Comparison of ENCODE assay signal across 8 mouse cellular contexts in genomic region chr5:34370022-34370823, GRCm38 (mm10). TPM values are rescaled to one million over a fixed set of nuclear protein-coding genes. Genes with fewer than 3 reads are reported as not detected.
A peak's percentile ranks its signal among the peaks of the same experiment; 100 is the strongest.
DNase-seq lines count a peak whose midpoint lies in the region; ATAC-seq and TF ChIP-seq lines count a peak whose summit lies in the region.

No protein-coding gene starts in this region.

- H3K36me3 ChIP-seq in CH12.LX (replicated peaks in 1 of 2; ENCODE audit: control insufficient read depth in 1 of 2, insufficient read depth in 1 of 2, low read length in 1 of 2), result peaks cover 0 to 13% of the 10 kb centered on the region in 2 experiments
- no peaks in the 10 kb centered on the region for H3K36me3 ChIP-seq in heart, embryonic 15.5 days

- ATAC-seq in erythroid progenitor cell, adult 5-6 weeks (replicated peaks; ENCODE audit: low FRiP score, poor library complexity, severe bottlenecking), result peak; percentile 49
- 0 out of 2 replicates have a peak, but pooled peaks have one; percentile 4 for ATAC-seq in heart, embryonic 15.5 days (replicated peaks; ENCODE audit: insufficient number of reproducible peaks, insufficient read depth, low FRiP score, low read depth)

- H3K9me3 ChIP-seq in CH12.LX (replicated peaks; ENCODE audit: low read length), result no peaks in the 10 kb centered on the region
- H3K9me3 ChIP-seq in heart, embryonic 15.5 days (replicated peaks), result no peaks in the 10 kb centered on the region

- 12% methylated on average over 108 of the region's 114 CpGs for WGBS in bone marrow, adult 2 months
- under 1% methylated on average over 73 of the region's 114 CpGs for WGBS in heart, embryonic 15.5 days

- H3K79me2 ChIP-seq in CH12.LX (replicated peaks; ENCODE audit: control insufficient read depth, extremely low read depth, insufficient read depth, poor library complexity, severe bottlenecking), result peaks cover 35% of the 10 kb centered on the region

- TF ChIP-seq CTCF in CH12.LX (conservative IDR thresholded peaks at IDR 0.05 in 1 of 2, IDR thresholded peaks at IDR 0.05 in 1 of 2; ENCODE audit: low read depth in 2 of 2, low read length in 2 of 2), result no peak
- TF ChIP-seq CTCF in bone marrow, adult 2 months (IDR thresholded peaks at IDR 0.05; ENCODE audit: control insufficient read depth, insufficient read depth, low read length), result no peak

- peak overlapping the region; percentile 68 to 79 (median 78) for H3K4me3 ChIP-seq in CH12.LX (replicated peaks in 1 of 3; ENCODE audit: low read depth in 2 of 3, low read length in 2 of 3, poor library complexity in 1 of 3)
- H3K4me3 ChIP-seq in bone marrow, adult 2 months (replicated peaks; ENCODE audit: control insufficient read depth, low read depth, low read length), result peak overlapping the region; percentile 71
- peak overlapping the region; percentile 94 for H3K4me3 ChIP-seq in heart, embryonic 15.5 days

- TF ChIP-seq RAD21 in CH12.LX (IDR thresholded peaks at IDR 0.05; ENCODE audit: low read depth, low read length), result no peak

- H3K9ac ChIP-seq in CH12.LX (ENCODE audit: insufficient read depth, low read depth), result peak overlapping the region; percentile 93
- peak overlapping the region; percentile 94 for H3K9ac ChIP-seq in heart, embryonic 15.5 days

- H3K4me1 ChIP-seq in CH12.LX (ENCODE audit: control insufficient read depth in 1 of 2, insufficient read depth in 2 of 2), result peaks cover 2 to 24% of the 10 kb centered on the region in 2 experiments; a peak in 3 of 4 replicates
- no peaks in the 10 kb centered on the region for H3K4me1 ChIP-seq in bone marrow, adult 2 months (ENCODE audit: control insufficient read depth, insufficient read depth, low read length)
- H3K4me1 ChIP-seq in heart, embryonic 15.5 days (replicated peaks), result peaks cover 19% of the 10 kb centered on the region

- DNase-seq in CH12.LX (ENCODE audit: extremely low read depth), result no peak
- peak; percentile 44 to 62 for DNase-seq in kidney, postnatal 4 days
- peak; percentile 21 to 24 for DNase-seq in lung, adult 18-20 months
- DNase-seq in retina, embryonic 14.5 days (ENCODE audit: low spot score), result peak; percentile 46
- peak; percentile 70 for DNase-seq in thymus, postnatal 4 days

- in situ Hi-C loops in CH12.LX (cut with MboI; ENCODE audit: low pct_ligation_motif_present, low pct_unique_long_range_greater_than_20kb, low sequenced_read_pairs), result no loop called here

- H3K4me2 ChIP-seq in CH12.LX (ENCODE audit: insufficient read depth, low read depth, poor library complexity, severe bottlenecking), result peak overlapping the region; percentile 96
- H3K4me2 ChIP-seq in heart, embryonic 15.5 days, result peak overlapping the region; percentile 69

- no peak for TF ChIP-seq POLR2A in CH12.LX (IDR thresholded peaks at IDR 0.05; ENCODE audit: low read depth, low read length)
- TF ChIP-seq POLR2A in bone marrow, adult 2 months (IDR thresholded peaks at IDR 0.05; ENCODE audit: borderline replicate concordance, control insufficient read depth, low read depth, low read length), result peak; percentile 5; the same call in 1 of the 2 replicates

- no peak for TF ChIP-seq EP300 in CH12.LX (IDR thresholded peaks at IDR 0.05; ENCODE audit: low read length)

- no peaks in the 10 kb centered on the region for H3K27me3 ChIP-seq in CH12.LX (replicated peaks)
- no peaks in the 10 kb centered on the region for H3K27me3 ChIP-seq in heart, embryonic 15.5 days

- no peak overlapping the region for H3K27ac ChIP-seq in CH12.LX (ENCODE audit: insufficient read depth, low read depth)
- peak overlapping the region; percentile 63; the same call in 1 of the 2 replicates for H3K27ac ChIP-seq in bone marrow, adult 2 months (ENCODE audit: control insufficient read depth, insufficient read depth, low read depth, low read length, poor library complexity)
- H3K27ac ChIP-seq in heart, embryonic 15.5 days, result peak overlapping the region; percentile 77

- dilution Hi-C loops in CH12.LX (cut with MboI; ENCODE audit: extremely low pct_ligation_motif_present, extremely low pct_unique_long_range_greater_than_20kb, low sequenced_read_pairs), result no loop called here

TF ChIP-seq in CH12.LX, 34 proteins besides CTCF, POLR2A, EP300 and RAD21:
- 0 out of 2 replicates have a peak, but pooled peaks have one; percentile 29 for TF ChIP-seq SIN3A (IDR thresholded peaks at IDR 0.05; ENCODE audit: low read length)
- TF ChIP-seq USF1 (IDR thresholded peaks at IDR 0.05; ENCODE audit: low read depth, low read length), result no peak
- TF ChIP-seq PAX5 (IDR thresholded peaks at IDR 0.05; ENCODE audit: low read length), result no peak
- TF ChIP-seq KAT2A (IDR thresholded peaks at IDR 0.05; ENCODE audit: insufficient replicate concordance, low read length), result no peak
- no peak for TF ChIP-seq CHD2 (IDR thresholded peaks at IDR 0.05; ENCODE audit: low read length)

RNA-seq across cellular contexts. Expression of gene Fam193a, which starts 0.5 kb away (rescaled TPM):
- total RNA-seq in CH12.LX (2012; rRNA removed) (7.2 and 8.5 TPM in 2 replicates), CH12.LX (2014; rRNA removed) (3.6 and 3.8 TPM in 2 replicates)
- polyA plus RNA-seq in CH12.LX (2012; ENCODE audit: insufficient read length, low read depth), result 18.3 and 19.0 TPM in 2 replicates
- polyA plus RNA-seq in bone marrow, adult 2 months (2011; ENCODE audit: insufficient read depth, insufficient read length, low replicate concordance, missing spikeins), result 13.0 and 23.9 TPM in 2 replicates
- 59.1 and 67.1 TPM in 2 replicates for total RNA-seq in erythroid progenitor cell, adult 5-6 weeks (2015; ENCODE audit: low replicate concordance)
- 48.8 and 89.6 TPM in 2 replicates for total RNA-seq in erythroid progenitor cell, adult 5-6 weeks (2017; ENCODE audit: low replicate concordance)
- 7.7 and 8.5 TPM in 2 replicates for polyA plus RNA-seq in heart, embryonic 15.5 days (2015; fragmentation: Nextera tagmentation; extraction: Ambion mirVana)

RNA-seq across cellular contexts. Expression of gene Rnf4, which starts 34.1 kb away (rescaled TPM):
- 60.3 and 77.1 TPM in 2 replicates for total RNA-seq in CH12.LX (2012; rRNA removed)
- total RNA-seq in CH12.LX (2014; rRNA removed), result 117 and 119 TPM in 2 replicates
- 108 and 112 TPM in 2 replicates for polyA plus RNA-seq in CH12.LX (2012; ENCODE audit: insufficient read length, low read depth)
- 29.9 and 55.2 TPM in 2 replicates for polyA plus RNA-seq in bone marrow, adult 2 months (2011; ENCODE audit: insufficient read depth, insufficient read length, low replicate concordance, missing spikeins)
- total RNA-seq in erythroid progenitor cell, adult 5-6 weeks (2015; ENCODE audit: low replicate concordance), result 105 and 141 TPM in 2 replicates
- total RNA-seq in erythroid progenitor cell, adult 5-6 weeks (2017; ENCODE audit: low replicate concordance), result 134 and 143 TPM in 2 replicates
- polyA plus RNA-seq in heart, embryonic 15.5 days (2015; fragmentation: Nextera tagmentation; extraction: Ambion mirVana), result 88.5 and 112 TPM in 2 replicates
